Comparison of ENCODE assay signal across 22 mouse cellular contexts in the genomic region with DNA sequence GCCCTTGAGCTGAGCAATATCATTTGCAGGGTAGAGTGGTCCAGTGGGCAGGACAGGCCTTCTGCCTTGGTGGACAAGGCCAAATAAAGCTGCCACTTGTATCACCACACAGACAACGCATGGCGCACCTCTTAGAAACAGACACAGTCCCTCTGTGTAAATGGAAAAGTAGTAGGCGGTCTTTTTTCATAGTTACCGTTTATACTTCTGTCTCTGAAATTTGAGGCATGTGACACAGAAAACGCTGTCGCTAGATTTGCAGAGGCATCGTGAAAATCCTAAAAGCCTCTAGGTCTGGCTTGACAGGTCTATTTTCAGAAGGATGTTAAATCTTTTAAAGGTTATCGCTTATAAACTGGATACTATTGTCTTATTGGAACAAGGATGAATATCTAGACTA.
DNase-seq lines count a peak whose midpoint lies in the region; ATAC-seq and TF ChIP-seq lines count a peak whose summit lies in the region.
"Had no signal": no experiment of that assay in that cellular context is flagged by ENCODE, and none has a peak within 500 bp of the region (broad histone marks: within the 10 kb centered on the region; RNA-seq: fewer than 3 reads in every experiment).

No protein-coding gene starts in this region.

- H3K27me3 ChIP-seq in forebrain, postnatal 0 days (ENCODE audit: insufficient read depth, low read length): no peaks in the 10 kb centered on the region; the same call in 1 of the 2 replicates
- H3K27me3 ChIP-seq in forebrain, embryonic 12.5 days: no peaks in the 10 kb centered on the region
- H3K27me3 ChIP-seq: forebrain, embryonic 15.5 days; hindbrain, embryonic 15.5 days had no signal

- no peak overlapping the region for H3K4me3 ChIP-seq in forebrain, postnatal 0 days (ENCODE audit: low read depth, low read length)
- H3K4me3 ChIP-seq in forebrain, embryonic 12.5 days (replicated peaks): no peak overlapping the region
- H3K4me3 ChIP-seq in layer of hippocampus, adult 2 months: no peak overlapping the region
- H3K4me3 ChIP-seq: embryonic facial prominence, embryonic 10.5 days; erythroblast, embryonic 14.5 days; forebrain, embryonic 10.5 days; forebrain, embryonic 15.5 days; gastrocnemius, adult 2 months; heart, embryonic 13.5 days; hindbrain, embryonic 15.5 days had no signal

- H3K9me3 ChIP-seq in forebrain, postnatal 0 days (ENCODE audit: low read length): peaks cover 7% of the 10 kb centered on the region; the same call in 1 of the 2 replicates
- H3K9me3 ChIP-seq in forebrain, embryonic 12.5 days: peaks cover 6% of the 10 kb centered on the region; the same call in 1 of the 2 replicates

- no peak overlapping the region for H3K9ac ChIP-seq in forebrain, postnatal 0 days
- no peak overlapping the region for H3K9ac ChIP-seq in forebrain, embryonic 12.5 days
- H3K9ac ChIP-seq: forebrain, embryonic 15.5 days; heart, embryonic 13.5 days; hindbrain, embryonic 15.5 days had no signal

- ATAC-seq in forebrain, postnatal 0 days: peak; percentile 20; the same call in 1 of the 2 replicates
- ATAC-seq in forebrain, embryonic 12.5 days (ENCODE audit: low FRiP score): no peak
- ATAC-seq: CD4-positive, CD25-positive, alpha-beta regulatory T cell, adult 4 months; intestine, embryonic 16.5 days had no signal

- no peak overlapping the region for H3K4me2 ChIP-seq in forebrain, postnatal 0 days (ENCODE audit: low read depth)
- H3K4me2 ChIP-seq in forebrain, embryonic 12.5 days: no peak overlapping the region
- H3K4me2 ChIP-seq: forebrain, embryonic 15.5 days; heart, embryonic 13.5 days; hindbrain, embryonic 15.5 days had no signal

- WGBS in forebrain, postnatal 0 days: 73% methylated on average over 8 of the region's 8 CpGs
- WGBS in forebrain, embryonic 12.5 days: 93% methylated on average over 8 of the region's 8 CpGs

- no peak for DNase-seq in forebrain, postnatal 0 days
- DNase-seq in layer of hippocampus, adult 2 months (ENCODE audit: low spot score in 2 of 2): no peak
- DNase-seq in layer of hippocampus, postnatal 25 days (ENCODE audit: extremely low spot score in 1 of 2, low spot score in 1 of 2): no peak
- DNase-seq in right cerebral cortex, adult 2 months (ENCODE audit: low spot score in 2 of 2): peak; percentile 7
- DNase-seq in right cerebral cortex, postnatal 25 days: no peak
- DNase-seq in adrenal gland, postnatal 14 days: no peak
- DNase-seq: adrenal gland, adult 8-10 months; B cell, adult 2 months; cerebellum, adult 2 months; gastrocnemius, adult 2 months; gastrocnemius, postnatal 25 days; heart, postnatal 36 days had no signal

- H3K36me3 ChIP-seq in forebrain, postnatal 0 days (ENCODE audit: insufficient read depth): no peaks in the 10 kb centered on the region
- H3K36me3 ChIP-seq in forebrain, embryonic 12.5 days (replicated peaks): no peaks in the 10 kb centered on the region
- H3K36me3 ChIP-seq: embryonic facial prominence, embryonic 10.5 days; forebrain, embryonic 10.5 days; forebrain, embryonic 15.5 days; G1E; heart, embryonic 13.5 days; hindbrain, embryonic 15.5 days had no signal

- TF ChIP-seq CTCF in forebrain, postnatal 0 days (IDR thresholded peaks at IDR 0.05; ENCODE audit: low read depth): no peak
- no peak for TF ChIP-seq CTCF in layer of hippocampus, adult 2 months (conservative IDR thresholded peaks at IDR 0.05)

- peaks cover 8% of the 10 kb centered on the region for H3K4me1 ChIP-seq in forebrain, postnatal 0 days (ENCODE audit: insufficient read depth)
- peaks cover 9% of the 10 kb centered on the region for H3K4me1 ChIP-seq in forebrain, embryonic 12.5 days
- H3K4me1 ChIP-seq: heart, embryonic 13.5 days had no signal

- no peak overlapping the region for H3K27ac ChIP-seq in forebrain, postnatal 0 days (ENCODE audit: low read depth, low read length)
- H3K27ac ChIP-seq in forebrain, embryonic 12.5 days: no peak overlapping the region
- peak overlapping the region; percentile 70 for H3K27ac ChIP-seq in layer of hippocampus, adult 2 months
- H3K27ac ChIP-seq: gastrocnemius, adult 2 months; heart, embryonic 13.5 days had no signal

Comparison
In these comparisons a context has a peak if more than half of its experiments do, and no peak if none do; other contexts are left out.
1. DNase-seq: peak in right cerebral cortex, adult 2 months (2 of 2); none in forebrain, postnatal 0 days (single experiment), layer of hippocampus, adult 2 months (0 of 2), layer of hippocampus, postnatal 25 days (0 of 2), right cerebral cortex, postnatal 25 days (single experiment) and adrenal gland, postnatal 14 days (single experiment).